Mouse (Mus musculus): ENCODE measurements around the gene Aldh8a1. TPM values are rescaled to one million over a fixed set of nuclear protein-coding genes. Genes with fewer than 3 reads are reported as not detected.

The Aldh8a1 gene
- polyA plus RNA-seq, 1 experiment from 2014 or later: 0.09 TPM

GRCm38 (mm10) chr10:21401259-21401658, 24.2 kb downstream of the Aldh8a1 start:
- WGBS: 43% methylated on average over 4 of the region's 4 CpGs
- no peaks in the 10 kb centered on the region for H3K27me3 ChIP-seq

GRCm38 (mm10) chr10:21404822-21405221, 27.7 kb downstream of the Aldh8a1 start:
- H3K27ac ChIP-seq: no peak overlapping the region
- 67% methylated on average over 4 of the region's 4 CpGs for WGBS

More at GRCm38 (mm10) chr10:21401259-21401658, 24.2 kb downstream of the Aldh8a1 start:
- no peaks in the 10 kb centered on the region for H3K36me3 ChIP-seq
- H3K27ac ChIP-seq: no peak overlapping the region
- no peaks in the 10 kb centered on the region for H3K9me3 ChIP-seq
- no peak for ATAC-seq (ENCODE audit: borderline replicate concordance, extremely low read depth, low FRiP score, low TSS enrichment)
- no peaks in the 10 kb centered on the region for H3K4me1 ChIP-seq
- no peak overlapping the region for H3K4me2 ChIP-seq
- H3K9ac ChIP-seq: no peak overlapping the region
- H3K4me3 ChIP-seq: no peak overlapping the region

GRCm38 (mm10) chr10:21405707-21406534, 28.8 kb downstream of the Aldh8a1 start:
- H3K27me3 ChIP-seq: no peaks in the 10 kb centered on the region
- no peak for ATAC-seq (ENCODE audit: borderline replicate concordance, extremely low read depth, low FRiP score, low TSS enrichment)
- H3K27ac ChIP-seq: no peak overlapping the region
- H3K4me2 ChIP-seq: no peak overlapping the region
- H3K9ac ChIP-seq: no peak overlapping the region
- WGBS: 72% methylated on average over 11 of the region's 11 CpGs
- no peak overlapping the region for H3K4me3 ChIP-seq
- H3K4me1 ChIP-seq: no peaks in the 10 kb centered on the region
- no peaks in the 10 kb centered on the region for H3K9me3 ChIP-seq
- no peaks in the 10 kb centered on the region for H3K36me3 ChIP-seq

More at GRCm38 (mm10) chr10:21404822-21405221, 27.7 kb downstream of the Aldh8a1 start:
- ATAC-seq (ENCODE audit: borderline replicate concordance, extremely low read depth, low FRiP score, low TSS enrichment): no peak
- H3K9ac ChIP-seq: no peak overlapping the region
- no peaks in the 10 kb centered on the region for H3K9me3 ChIP-seq
- H3K4me1 ChIP-seq: no peaks in the 10 kb centered on the region
- H3K4me2 ChIP-seq: no peak overlapping the region
- no peaks in the 10 kb centered on the region for H3K36me3 ChIP-seq
- no peaks in the 10 kb centered on the region for H3K27me3 ChIP-seq
- no peak overlapping the region for H3K4me3 ChIP-seq

- no peak overlapping the region for H3K4me2 ChIP-seq
- no peak overlapping the region for H3K9ac ChIP-seq
- H3K27ac ChIP-seq: no peak overlapping the region
- H3K9me3 ChIP-seq: no peaks in the 10 kb centered on the region
- H3K27me3 ChIP-seq: no peaks in the 10 kb centered on the region
- WGBS: 69% methylated on average over 5 of the region's 5 CpGs
- no peak for ATAC-seq (ENCODE audit: borderline replicate concordance, extremely low read depth, low FRiP score, low TSS enrichment)
- H3K4me3 ChIP-seq: no peak overlapping the region
- H3K4me1 ChIP-seq: no peaks in the 10 kb centered on the region
- H3K36me3 ChIP-seq: no peaks in the 10 kb centered on the region
Observed at GRCm38 (mm10) chr10:21410711-21411110, 33.6 kb downstream of the Aldh8a1 start.

GRCm38 (mm10) chr10:21411621-21412205, 34.6 kb downstream of the Aldh8a1 start:
- Histone ChIP-seq H3K4me3 (no peak overlapping the region), H3K4me1 (no peaks in the 10 kb centered on the region), H3K4me2 (no peak overlapping the region), H3K27me3 (no peaks in the 10 kb centered on the region), H3K9me3 (no peaks in the 10 kb centered on the region), H3K9ac (no peak overlapping the region), H3K36me3 (no peaks in the 10 kb centered on the region), H3K27ac (no peak overlapping the region)
- no peak for ATAC-seq (ENCODE audit: borderline replicate concordance, extremely low read depth, low FRiP score, low TSS enrichment)
- WGBS: 65% methylated on average over 6 of the region's 6 CpGs

GRCm38 (mm10) chr10:21415031-21415430, 37.9 kb downstream of the Aldh8a1 start:
- no peaks in the 10 kb centered on the region for H3K36me3 ChIP-seq
- 76% methylated on average over 4 of the region's 4 CpGs for WGBS
- H3K27me3 ChIP-seq: no peaks in the 10 kb centered on the region
- H3K4me2 ChIP-seq: no peak overlapping the region
- no peak overlapping the region for H3K4me3 ChIP-seq
- no peaks in the 10 kb centered on the region for H3K9me3 ChIP-seq
- H3K27ac ChIP-seq: no peak overlapping the region
- H3K4me1 ChIP-seq: no peaks in the 10 kb centered on the region
- no peak overlapping the region for H3K9ac ChIP-seq
- ATAC-seq (ENCODE audit: borderline replicate concordance, extremely low read depth, low FRiP score, low TSS enrichment): no peak

- Histone ChIP-seq H3K4me1 (no peaks in the 10 kb centered on the region), H3K9me3 (no peaks in the 10 kb centered on the region), H3K27me3 (no peaks in the 10 kb centered on the region), H3K4me2 (no peak overlapping the region), H3K27ac (no peak overlapping the region), H3K36me3 (no peaks in the 10 kb centered on the region), H3K9ac (no peak overlapping the region), H3K4me3 (no peak overlapping the region)
- WGBS: 80% methylated on average over 5 of the region's 5 CpGs
- ATAC-seq (ENCODE audit: borderline replicate concordance, extremely low read depth, low FRiP score, low TSS enrichment): no peak
Observed at GRCm38 (mm10) chr10:21416184-21416583, 39.1 kb downstream of the Aldh8a1 start.

- no peaks in the 10 kb centered on the region for H3K36me3 ChIP-seq
- no peak overlapping the region for H3K4me2 ChIP-seq
- ATAC-seq (ENCODE audit: borderline replicate concordance, extremely low read depth, low FRiP score, low TSS enrichment): no peak
- 81% methylated on average over 14 of the region's 14 CpGs for WGBS
- no peaks in the 10 kb centered on the region for H3K27me3 ChIP-seq
- no peaks in the 10 kb centered on the region for H3K9me3 ChIP-seq
- H3K27ac ChIP-seq: no peak overlapping the region
- no peaks in the 10 kb centered on the region for H3K4me1 ChIP-seq
- H3K4me3 ChIP-seq: no peak overlapping the region
- H3K9ac ChIP-seq: no peak overlapping the region
Observed at GRCm38 (mm10) chr10:21419188-21419587, 42.1 kb downstream of the Aldh8a1 start.

- Histone ChIP-seq H3K4me3 (no peak overlapping the region), H3K27ac (no peak overlapping the region), H3K4me2 (no peak overlapping the region), H3K9me3 (no peaks in the 10 kb centered on the region), H3K9ac (no peak overlapping the region), H3K27me3 (no peaks in the 10 kb centered on the region), H3K4me1 (no peaks in the 10 kb centered on the region), H3K36me3 (no peaks in the 10 kb centered on the region)
- ATAC-seq (ENCODE audit: borderline replicate concordance, extremely low read depth, low FRiP score, low TSS enrichment): no peak; the same call in 1 of the 2 replicates
- 48% methylated on average over 24 of the region's 24 CpGs for WGBS
Observed at GRCm38 (mm10) chr10:21420457-21421424, 43.6 kb downstream of the Aldh8a1 start.

- no peaks in the 10 kb centered on the region for H3K27me3 ChIP-seq
- H3K36me3 ChIP-seq: no peaks in the 10 kb centered on the region
- WGBS: 47% methylated on average over 3 of the region's 3 CpGs
- ATAC-seq (ENCODE audit: borderline replicate concordance, extremely low read depth, low FRiP score, low TSS enrichment): no peak
- no peak overlapping the region for H3K9ac ChIP-seq
- H3K9me3 ChIP-seq: no peaks in the 10 kb centered on the region
- no peaks in the 10 kb centered on the region for H3K4me1 ChIP-seq
- H3K27ac ChIP-seq: no peak overlapping the region; the same call in 1 of the 2 replicates
- no peak overlapping the region for H3K4me2 ChIP-seq
- H3K4me3 ChIP-seq: no peak overlapping the region
Observed at GRCm38 (mm10) chr10:21426515-21426914, 49.4 kb downstream of the Aldh8a1 start.

- Histone ChIP-seq H3K4me1 (no peaks in the 10 kb centered on the region), H3K27me3 (no peaks in the 10 kb centered on the region), H3K9ac (no peak overlapping the region), H3K27ac (no peak overlapping the region), H3K4me3 (no peak overlapping the region), H3K9me3 (no peaks in the 10 kb centered on the region), H3K36me3 (no peaks in the 10 kb centered on the region), H3K4me2 (no peak overlapping the region)
- no peak for ATAC-seq (ENCODE audit: borderline replicate concordance, extremely low read depth, low FRiP score, low TSS enrichment)
- 63% methylated on average over 6 of the region's 6 CpGs for WGBS
Observed at GRCm38 (mm10) chr10:21427996-21428395, 50.9 kb downstream of the Aldh8a1 start.
